Mouse (Mus musculus): ENCODE measurements at regions not wholly inside any gene's neighbourhood (a gene's known extent, or its start where the extent isn't known, plus 50 kb on each side); places are given as distances from the start of the nearest gene placed in this dataset.
A peak's percentile ranks its signal among the peaks of the same experiment; 100 is the strongest.

GRCm38 (mm10) chr15:20207199-20207598, 241.9 kb upstream of the Cdh12 start:
- DNase-seq = peak in 1 of 2 experiments; percentile 8

GRCm38 (mm10) chr15:20222054-20222453, 227.0 kb upstream of the Cdh12 start:
- no peak for DNase-seq

- DNase-seq = no peak
Measured at GRCm38 (mm10) chr15:20223271-20223981, 225.6 kb upstream of the Cdh12 start.

- no peak for DNase-seq
Measured at GRCm38 (mm10) chr15:20223982-20224339, 225.1 kb upstream of the Cdh12 start.

GRCm38 (mm10) chr15:20265367-20265900, 183.6 kb upstream of the Cdh12 start:
- DNase-seq = no peak

GRCm38 (mm10) chr15:20313917-20314316, 135.1 kb upstream of the Cdh12 start:
- DNase-seq = no peak

- no peak for DNase-seq
Measured at GRCm38 (mm10) chr15:20323579-20323978, 125.5 kb upstream of the Cdh12 start.

Measured in cerebellum, postnatal 10 days (tissue).